Mouse (Mus musculus) frontal cortex, adult (tissue): ENCODE measurements around the gene Wnt4.

ENCODE experiments used
- ATAC-seq: cut with Nextera tagmentation; 2 replicates; pipeline ENCODE4 v1.9.2; 2017; ENCODE audit warnings: mild to moderate bottlenecking, moderate library complexity, mixed read lengths; ENCODE audit not compliant: low TSS enrichment

Gene Wnt4

GRCm38 (mm10) chr4:137277166-137277513 lies at the start of gene Wnt4:
Wnt4 (plus strand) TSS chr4:137277489.
- peak; percentile 25; the same call in 1 of the 2 replicates for ATAC-seq

GRCm38 (mm10) chr4:137228566-137229115 lies 48.6 kb upstream of the Wnt4 start:
- no peak for ATAC-seq

GRCm38 (mm10) chr4:137231494-137232470 lies 45.5 kb upstream of the Wnt4 start:
- ATAC-seq: no peak

GRCm38 (mm10) chr4:137233632-137234031 lies 43.7 kb upstream of the Wnt4 start:
- no peak for ATAC-seq

- ATAC-seq: no peak
Measured at GRCm38 (mm10) chr4:137234444-137234843, 42.8 kb upstream of the Wnt4 start.

- ATAC-seq: peak; percentile 77
Measured at GRCm38 (mm10) chr4:137235368-137235767, 41.9 kb upstream of the Wnt4 start.

GRCm38 (mm10) chr4:137244883-137245282 lies 32.4 kb upstream of the Wnt4 start:
- no peak for ATAC-seq

- ATAC-seq: no peak
Measured at GRCm38 (mm10) chr4:137250333-137250732, 27.0 kb upstream of the Wnt4 start.

- ATAC-seq: peak; percentile 76
Measured at GRCm38 (mm10) chr4:137250849-137251248, 26.4 kb upstream of the Wnt4 start.

GRCm38 (mm10) chr4:137253601-137254000 lies 23.7 kb upstream of the Wnt4 start:
- no peak for ATAC-seq

GRCm38 (mm10) chr4:137254206-137254976 lies 22.9 kb upstream of the Wnt4 start:
- ATAC-seq: no peak

GRCm38 (mm10) chr4:137255568-137255967 lies 21.7 kb upstream of the Wnt4 start:
- no peak for ATAC-seq

- ATAC-seq: no peak
Measured at GRCm38 (mm10) chr4:137261826-137262225, 15.5 kb upstream of the Wnt4 start.

GRCm38 (mm10) chr4:137264066-137264465 lies 13.2 kb upstream of the Wnt4 start:
- no peak for ATAC-seq

GRCm38 (mm10) chr4:137265116-137265515 lies 12.2 kb upstream of the Wnt4 start:
- no peak for ATAC-seq

GRCm38 (mm10) chr4:137268541-137268940 lies 8.7 kb upstream of the Wnt4 start:
- ATAC-seq: no peak

- ATAC-seq: no peak
Measured at GRCm38 (mm10) chr4:137271856-137272255, 5.4 kb upstream of the Wnt4 start.

GRCm38 (mm10) chr4:137274304-137274703 lies 3.0 kb upstream of the Wnt4 start:
- ATAC-seq: no peak

GRCm38 (mm10) chr4:137276443-137277165 lies 685 bp upstream of the Wnt4 start:
- peak; percentile 21 for ATAC-seq

GRCm38 (mm10) chr4:137277600-137278143 lies 383 bp downstream of the Wnt4 start:
- no peak for ATAC-seq
